Mouse (Mus musculus): ENCODE data around the gene Sp2. TPM values are rescaled to one million over a fixed set of nuclear protein-coding genes. Genes with fewer than 3 reads are reported as not detected.

Gene Sp2
- total RNA-seq, 1 experiment from 2014 or later = 3.1 TPM

GRCm38 (mm10) chr11:96931327-96932062 is 51.3 kb downstream of the Sp2 start:
- no peak for ATAC-seq (replicated peaks in 1 of 2; ENCODE audit: insufficient read depth in 1 of 2, low FRiP score in 2 of 2, low TSS enrichment in 1 of 2, low read depth in 1 of 2, poor library complexity in 2 of 2, severe bottlenecking in 2 of 2)

- ATAC-seq (replicated peaks in 1 of 2; ENCODE audit: insufficient read depth in 1 of 2, low FRiP score in 2 of 2, low TSS enrichment in 1 of 2, low read depth in 1 of 2, poor library complexity in 2 of 2, severe bottlenecking in 2 of 2) = no peak
These were observed 52.9 kb downstream of the Sp2 start for GRCm38 (mm10) chr11:96929766-96930331.

DNA sequence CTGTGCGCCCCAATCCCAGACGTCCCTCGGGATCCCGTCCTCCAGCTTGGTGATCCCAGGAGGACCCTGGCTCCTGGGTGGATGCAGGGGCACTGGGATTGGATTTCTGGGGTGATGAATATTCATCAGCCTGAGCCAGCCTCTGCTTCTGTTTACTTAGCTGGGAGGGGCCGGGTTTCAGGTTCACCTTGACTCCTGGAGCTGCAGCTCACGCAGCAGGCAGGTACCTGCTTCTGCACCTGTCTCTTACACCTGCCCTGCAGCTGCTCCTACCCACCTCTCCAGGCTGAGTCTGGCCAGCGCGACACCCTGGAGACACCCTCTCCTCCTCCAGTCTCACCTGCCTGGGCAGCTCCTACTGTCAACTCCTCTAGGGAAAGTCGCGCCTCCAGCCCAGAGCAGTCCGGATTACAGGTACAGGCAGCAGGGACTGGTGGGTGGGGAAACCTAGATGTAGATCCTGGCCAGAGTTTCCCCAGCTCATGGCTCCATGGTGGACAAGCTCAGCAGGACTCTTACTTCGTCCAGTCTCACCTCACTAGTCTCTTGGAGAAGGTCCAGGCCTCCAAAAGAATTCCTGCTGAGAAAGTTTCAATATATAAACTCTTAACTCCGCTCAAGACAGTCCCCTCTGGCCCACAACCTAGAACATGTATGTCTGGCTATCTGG is 53.5 kb downstream of the Sp2 start:
- ATAC-seq (replicated peaks in 1 of 2; ENCODE audit: insufficient read depth in 1 of 2, low FRiP score in 2 of 2, low TSS enrichment in 1 of 2, low read depth in 1 of 2, poor library complexity in 2 of 2, severe bottlenecking in 2 of 2) = no peak

GRCm38 (mm10) chr11:96928691-96929090 is 54.1 kb downstream of the Sp2 start:
- ATAC-seq (replicated peaks in 1 of 2; ENCODE audit: insufficient read depth in 1 of 2, low FRiP score in 2 of 2, low TSS enrichment in 1 of 2, low read depth in 1 of 2, poor library complexity in 2 of 2, severe bottlenecking in 2 of 2) = no peak

DNA sequence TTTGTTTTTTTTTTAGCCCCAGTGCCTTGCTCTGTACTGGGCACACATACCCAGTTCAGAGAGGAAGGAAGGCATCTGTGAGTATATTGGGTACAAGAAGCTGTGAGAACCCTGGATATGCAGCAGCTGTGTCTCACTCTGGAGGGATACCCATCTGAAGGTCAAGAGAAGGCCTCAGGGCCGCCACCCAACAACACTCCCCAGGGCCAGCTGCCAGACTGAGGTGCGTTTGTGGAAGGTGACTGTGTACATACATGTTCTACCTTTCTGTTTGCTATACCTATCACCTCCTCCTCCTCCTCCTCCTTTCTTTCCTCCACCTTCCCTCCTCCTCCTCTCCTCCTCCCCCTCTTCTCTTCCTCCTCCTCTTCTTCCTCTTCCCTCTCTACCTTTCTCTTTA is 54.7 kb downstream of the Sp2 start, which contains the start of gene Prr15l:
TSS of gene Prr15l (plus strand) at position 17 of the 400 bp plus-strand sequence.
- no peak for ATAC-seq (replicated peaks in 1 of 2; ENCODE audit: insufficient read depth in 1 of 2, low FRiP score in 2 of 2, low TSS enrichment in 1 of 2, low read depth in 1 of 2, poor library complexity in 2 of 2, severe bottlenecking in 2 of 2)

- no peak for ATAC-seq (replicated peaks in 1 of 2; ENCODE audit: insufficient read depth in 1 of 2, low FRiP score in 2 of 2, low TSS enrichment in 1 of 2, low read depth in 1 of 2, poor library complexity in 2 of 2, severe bottlenecking in 2 of 2)
These were observed 56.2 kb downstream of the Sp2 start for GRCm38 (mm10) chr11:96926587-96926986.

- peak in 1 of 2 experiments; percentile 30; a peak in 1 of 4 replicates for ATAC-seq (replicated peaks in 1 of 2; ENCODE audit: insufficient read depth in 1 of 2, low FRiP score in 2 of 2, low TSS enrichment in 1 of 2, low read depth in 1 of 2, poor library complexity in 2 of 2, severe bottlenecking in 2 of 2)
These were observed 57.1 kb downstream of the Sp2 start for GRCm38 (mm10) chr11:96925469-96926148.

DNA sequence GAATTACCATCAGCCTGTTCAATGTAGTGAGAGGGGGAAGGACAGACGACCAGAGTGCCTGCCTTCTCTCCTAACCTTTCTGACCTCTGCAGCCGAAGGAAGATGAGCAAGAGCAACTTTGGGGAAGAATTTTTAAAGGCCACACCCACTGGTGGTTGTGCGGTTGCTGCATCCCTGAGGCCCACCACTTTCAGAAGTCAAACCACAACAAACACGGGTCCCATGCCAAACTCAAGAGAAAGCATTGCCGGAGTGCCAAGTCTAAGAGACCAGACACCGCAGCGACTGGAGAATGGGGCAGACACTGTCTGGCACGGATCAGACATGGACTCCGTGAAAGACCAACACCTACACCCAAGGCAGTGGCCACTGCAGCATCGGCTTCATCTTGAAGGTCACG is 57.9 kb downstream of the Sp2 start:
- ATAC-seq (replicated peaks in 1 of 2; ENCODE audit: insufficient read depth in 1 of 2, low FRiP score in 2 of 2, low TSS enrichment in 1 of 2, low read depth in 1 of 2, poor library complexity in 2 of 2, severe bottlenecking in 2 of 2) = no peak

DNA sequence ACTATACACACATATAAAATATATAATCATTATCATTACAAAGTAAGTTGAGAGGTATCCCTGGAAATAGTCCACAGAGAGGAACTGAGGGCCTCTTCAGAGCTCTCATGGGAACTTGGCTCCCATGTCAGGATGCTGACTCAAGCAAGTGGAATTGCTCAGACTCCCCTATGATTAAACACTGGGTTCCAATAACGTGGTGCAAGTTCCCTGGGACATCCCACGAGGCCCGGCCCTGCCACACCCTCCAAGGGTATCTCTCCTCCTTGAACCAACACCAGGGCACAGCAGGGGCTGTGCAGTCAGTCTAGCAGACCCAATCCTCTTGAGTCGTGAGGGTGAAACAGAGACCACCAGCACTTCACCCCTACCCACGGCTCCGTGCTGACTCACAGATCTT is 63.8 kb downstream of the Sp2 start:
- no peak for ATAC-seq (replicated peaks in 1 of 2; ENCODE audit: insufficient read depth in 1 of 2, low FRiP score in 2 of 2, low TSS enrichment in 1 of 2, low read depth in 1 of 2, poor library complexity in 2 of 2, severe bottlenecking in 2 of 2)

- ATAC-seq (replicated peaks in 1 of 2; ENCODE audit: insufficient read depth in 1 of 2, low FRiP score in 2 of 2, low TSS enrichment in 1 of 2, low read depth in 1 of 2, poor library complexity in 2 of 2, severe bottlenecking in 2 of 2) = no peak
These were observed 65.3 kb downstream of the Sp2 start for GRCm38 (mm10) chr11:96917415-96917814.

- ATAC-seq (replicated peaks in 1 of 2; ENCODE audit: insufficient read depth in 1 of 2, low FRiP score in 2 of 2, low TSS enrichment in 1 of 2, low read depth in 1 of 2, poor library complexity in 2 of 2, severe bottlenecking in 2 of 2) = peak in 1 of 2 experiments; percentile 0; a peak in 1 of 4 replicates
These were observed 65.8 kb downstream of the Sp2 start for GRCm38 (mm10) chr11:96916885-96917396.

GRCm38 (mm10) chr11:96916044-96916884 is 66.5 kb downstream of the Sp2 start, which contains the start of gene Cdk5rap3:
Gene Cdk5rap3 (minus strand): TSS chr11:96916496.
- ATAC-seq (replicated peaks in 1 of 2; ENCODE audit: insufficient read depth in 1 of 2, low FRiP score in 2 of 2, low TSS enrichment in 1 of 2, low read depth in 1 of 2, poor library complexity in 2 of 2, severe bottlenecking in 2 of 2) = peak; percentile 98

- ATAC-seq (replicated peaks in 1 of 2; ENCODE audit: insufficient read depth in 1 of 2, low FRiP score in 2 of 2, low TSS enrichment in 1 of 2, low read depth in 1 of 2, poor library complexity in 2 of 2, severe bottlenecking in 2 of 2) = no peak
These were observed 70.1 kb downstream of the Sp2 start for GRCm38 (mm10) chr11:96912682-96913081.

GRCm38 (mm10) chr11:96910003-96910402 is 72.8 kb downstream of the Sp2 start:
- peak; percentile 84 to 92 for ATAC-seq (replicated peaks in 1 of 2; ENCODE audit: insufficient read depth in 1 of 2, low FRiP score in 2 of 2, low TSS enrichment in 1 of 2, low read depth in 1 of 2, poor library complexity in 2 of 2, severe bottlenecking in 2 of 2)

DNA sequence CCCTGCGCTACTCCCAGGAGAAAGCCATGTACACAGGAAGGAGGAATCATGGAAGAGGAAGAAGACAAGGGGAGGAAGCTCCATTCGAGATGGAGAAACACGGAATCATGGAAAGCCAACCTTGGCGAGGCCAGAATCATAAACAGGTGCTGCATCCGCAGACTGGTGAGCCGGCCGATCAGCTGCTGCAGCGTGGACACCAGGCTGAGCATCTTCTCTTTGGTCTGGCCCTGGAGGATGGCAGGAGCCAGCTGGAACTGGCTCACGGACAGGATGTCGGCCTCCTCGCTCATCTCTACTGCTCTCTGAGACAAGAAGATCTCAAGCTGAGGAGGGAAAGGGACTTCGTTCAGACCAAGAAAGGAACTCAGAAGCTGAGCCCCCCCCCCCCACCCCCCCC is 74.2 kb downstream of the Sp2 start:
- no peak for ATAC-seq (replicated peaks in 1 of 2; ENCODE audit: insufficient read depth in 1 of 2, low FRiP score in 2 of 2, low TSS enrichment in 1 of 2, low read depth in 1 of 2, poor library complexity in 2 of 2, severe bottlenecking in 2 of 2)

- ATAC-seq (replicated peaks in 1 of 2; ENCODE audit: insufficient read depth in 1 of 2, low FRiP score in 2 of 2, low TSS enrichment in 1 of 2, low read depth in 1 of 2, poor library complexity in 2 of 2, severe bottlenecking in 2 of 2) = no peak
These were observed 76.2 kb downstream of the Sp2 start for GRCm38 (mm10) chr11:96906431-96907161.

All from hematopoietic stem cell, adult 5-6 weeks (primary cell).